ENCODE assay signal across 8 mouse cellular contexts in genomic region chr1:119052631-119053177, GRCm38 (mm10). TPM values are rescaled to one million over a fixed set of nuclear protein-coding genes. Genes with fewer than 3 reads are reported as not detected.
DNase-seq lines count a peak whose midpoint lies in the region; ATAC-seq and TF ChIP-seq lines count a peak whose summit lies in the region.

No protein-coding gene starts in this region.

- H3K4me2 ChIP-seq in forebrain, embryonic 11.5 days (ENCODE audit: low read depth, low read length, severe bottlenecking) = peak overlapping the region; percentile 87
- peak overlapping the region; percentile 96 for H3K4me2 ChIP-seq in intestine, embryonic 15.5 days (replicated peaks)
- peak overlapping the region; percentile 98 for H3K4me2 ChIP-seq in midbrain, postnatal 0 days (ENCODE audit: low read depth, low read length, poor library complexity, severe bottlenecking)

- peak overlapping the region; percentile 78 for H3K9ac ChIP-seq in forebrain, embryonic 11.5 days (ENCODE audit: low read length)
- peak overlapping the region; percentile 48 for H3K9ac ChIP-seq in intestine, embryonic 15.5 days
- H3K9ac ChIP-seq in midbrain, postnatal 0 days (replicated peaks; ENCODE audit: low read length, poor library complexity, severe bottlenecking) = no peak overlapping the region

- peak; percentile 11; the same call in 1 of the 2 replicates for ATAC-seq in forebrain, embryonic 11.5 days (replicated peaks; ENCODE audit: low FRiP score)
- no peak for ATAC-seq in intestine, embryonic 15.5 days
- no peak for ATAC-seq in midbrain, postnatal 0 days (ENCODE audit: low FRiP score)
- ATAC-seq in inflammation-experienced regulatory T-cells, adult 6 months = no peak

- peak; percentile 12 to 23 for DNase-seq in cerebellum, postnatal 25 days
- DNase-seq in cerebellum, postnatal 36 days = no peak
- DNase-seq in forebrain, embryonic 11.5 days (ENCODE audit: low spot score) = peak; percentile 83
- DNase-seq in midbrain, postnatal 0 days (ENCODE audit: low spot score) = peak; percentile 32
- no peak for DNase-seq in thymus, postnatal 0 days (ENCODE audit: low spot score)

- H3K4me1 ChIP-seq in E14TG2a.4 (replicated peaks; ENCODE audit: low read depth, low read length) = peaks cover 63% of the 10 kb centered on the region
- H3K4me1 ChIP-seq in forebrain, embryonic 11.5 days (replicated peaks; ENCODE audit: control insufficient read depth, insufficient read depth, low read length) = peaks cover 21% of the 10 kb centered on the region
- peaks cover 34% of the 10 kb centered on the region for H3K4me1 ChIP-seq in intestine, embryonic 15.5 days (replicated peaks)
- H3K4me1 ChIP-seq in midbrain, postnatal 0 days (ENCODE audit: insufficient read depth, low read length) = peaks cover 7% of the 10 kb centered on the region

- H3K9me3 ChIP-seq in E14TG2a.4 (ENCODE audit: low read length) = peaks cover 7% of the 10 kb centered on the region
- no peaks in the 10 kb centered on the region for H3K9me3 ChIP-seq in forebrain, embryonic 11.5 days (ENCODE audit: control insufficient read depth, low read length)
- H3K9me3 ChIP-seq in intestine, embryonic 15.5 days = no peaks in the 10 kb centered on the region
- no peaks in the 10 kb centered on the region for H3K9me3 ChIP-seq in midbrain, postnatal 0 days (ENCODE audit: low read length)

- peaks cover 11% of the 10 kb centered on the region; the same call in 1 of the 2 replicates for H3K36me3 ChIP-seq in E14TG2a.4 (ENCODE audit: insufficient read depth, low read length)
- H3K36me3 ChIP-seq in forebrain, embryonic 11.5 days (ENCODE audit: control insufficient read depth, insufficient read depth, low read length) = no peaks in the 10 kb centered on the region
- H3K36me3 ChIP-seq in intestine, embryonic 15.5 days = no peaks in the 10 kb centered on the region
- H3K36me3 ChIP-seq in midbrain, postnatal 0 days (ENCODE audit: insufficient read depth, low read length) = no peaks in the 10 kb centered on the region

- H3K4me3 ChIP-seq in E14TG2a.4 (replicated peaks; ENCODE audit: low read length) = peak overlapping the region; percentile 88
- peak overlapping the region; percentile 55 for H3K4me3 ChIP-seq in forebrain, embryonic 11.5 days (ENCODE audit: low read depth, low read length)
- peak overlapping the region; percentile 54 for H3K4me3 ChIP-seq in intestine, embryonic 15.5 days (replicated peaks)
- H3K4me3 ChIP-seq in midbrain, postnatal 0 days (ENCODE audit: low read depth, low read length) = peak overlapping the region; percentile 45

- no peaks in the 10 kb centered on the region for H3K27me3 ChIP-seq in E14TG2a.4 (ENCODE audit: insufficient read depth, low read length)
- no peaks in the 10 kb centered on the region for H3K27me3 ChIP-seq in forebrain, embryonic 11.5 days (ENCODE audit: control insufficient read depth, insufficient read depth, low read length)
- peaks cover 22% of the 10 kb centered on the region for H3K27me3 ChIP-seq in intestine, embryonic 15.5 days (replicated peaks)
- H3K27me3 ChIP-seq in midbrain, postnatal 0 days (ENCODE audit: insufficient read depth, low read length) = peaks cover 23% of the 10 kb centered on the region

- TF ChIP-seq CTCF in E14TG2a.4 (conservative IDR thresholded peaks at IDR 0.05; ENCODE audit: low read length) = no peak
- TF ChIP-seq CTCF in midbrain, postnatal 0 days (IDR thresholded peaks at IDR 0.05) = no peak

- WGBS in forebrain, embryonic 11.5 days = under 1% methylated on average over 33 of the region's 33 CpGs
- under 1% methylated on average over 33 of the region's 33 CpGs for WGBS in intestine, embryonic 15.5 days
- WGBS in midbrain, postnatal 0 days = 0% methylated on average over 32 of the region's 33 CpGs

- H3K27ac ChIP-seq in forebrain, embryonic 11.5 days (ENCODE audit: low read depth, low read length) = peak overlapping the region; percentile 96
- peak overlapping the region; percentile 89 for H3K27ac ChIP-seq in intestine, embryonic 15.5 days
- H3K27ac ChIP-seq in midbrain, postnatal 0 days (ENCODE audit: low read depth, low read length) = 0 out of 2 replicates have a peak overlapping the region, but pooled peaks have one; percentile 8

RNA-seq across cellular contexts. Expression of gene Gli2, which starts 0.7 kb away (rescaled TPM):
- 16.0 and 16.3 TPM in 2 replicates for polyA plus RNA-seq in forebrain, embryonic 11.5 days (2014; fragmentation: Nextera tagmentation; extraction: Ambion mirVana)
- polyA plus RNA-seq in intestine, embryonic 15.5 days (2015; fragmentation: Nextera tagmentation; extraction: Ambion mirVana) = 7.2 and 7.4 TPM in 2 replicates
- 3.3 and 4.7 TPM in 2 replicates for total RNA-seq in midbrain, postnatal 0 days (2014; rRNA removed)
- 0.77 and 0.84 TPM in 2 replicates for polyA plus RNA-seq in midbrain, postnatal 0 days (2015; fragmentation: Nextera tagmentation; extraction: Ambion mirVana)
- not detected for polyA plus RNA-seq in inflammation-experienced regulatory T-cells, adult 6 months (2017; shearing (Covaris generic))
- 0.66 and 0.68 TPM in 2 replicates for polyA plus RNA-seq in thymus, postnatal 0 days (2015; fragmentation: Nextera tagmentation; extraction: Ambion mirVana)

Comparison
In these comparisons a context has a peak if more than half of its experiments do, and no peak if none do; other contexts are left out.
1. DNase-seq: peak in cerebellum, postnatal 25 days (2 of 2), forebrain, embryonic 11.5 days (single experiment) and midbrain, postnatal 0 days (single experiment); none in cerebellum, postnatal 36 days (0 of 2) and thymus, postnatal 0 days (single experiment).
2. H3K27ac ChIP-seq: peak in every context shown above with its lines; median percentile 96 in forebrain, embryonic 11.5 days; 89 in intestine, embryonic 15.5 days; 8 in midbrain, postnatal 0 days.
3. Peak in every context shown above with its lines, with median percentiles within 50 percentile points of each other: H3K4me3 ChIP-seq and H3K4me2 ChIP-seq.